Mouse (Mus musculus): Measurements from ENCODE around the gene Pde4c. TPM values are rescaled to one million over a fixed set of nuclear protein-coding genes. Genes with fewer than 3 reads are reported as not detected.

Gene Pde4c
- total and polyA plus RNA-seq, 2 experiments: 10.6 to 28.0 TPM

GRCm38 (mm10) chr8:70684291-70684690, 39.2 kb upstream of the Pde4c start:
- H3K27me3 ChIP-seq (ENCODE audit: control insufficient read depth, insufficient read depth, low read length): no peaks in the 10 kb centered on the region
- no peak overlapping the region for H3K4me3 ChIP-seq (ENCODE audit: insufficient read depth, low read depth, low read length)
- no peaks in the 10 kb centered on the region for H3K36me3 ChIP-seq (ENCODE audit: control insufficient read depth, insufficient read depth, low read length)
- TF ChIP-seq CTCF (IDR thresholded peaks at IDR 0.05; ENCODE audit: low read depth, low read length) (no peak), POLR2A (IDR thresholded peaks at IDR 0.05; ENCODE audit: extremely low read depth, insufficient read depth, low read length) (no peak)
- DNase-seq (ENCODE audit: extremely low read depth, low read depth, low spot score): no peak
- peaks cover 18% of the 10 kb centered on the region for H3K4me1 ChIP-seq (ENCODE audit: control insufficient read depth, insufficient read depth, low read length)
- no peaks in the 10 kb centered on the region for H3K79me2 ChIP-seq (ENCODE audit: control insufficient read depth, insufficient read depth, low read length)
- H3K27ac ChIP-seq (replicated peaks; ENCODE audit: insufficient read depth, low read depth, low read length): no peak overlapping the region
- 55% methylated on average over 7 of the region's 7 CpGs for WGBS
- H3K9ac ChIP-seq (ENCODE audit: low read depth, low read length): no peak overlapping the region

GRCm38 (mm10) chr8:70687576-70687975, 35.9 kb upstream of the Pde4c start:
- 13% methylated on average over 8 of the region's 8 CpGs for WGBS
- Histone ChIP-seq H3K79me2 (ENCODE audit: control insufficient read depth, insufficient read depth, low read length) (no peaks in the 10 kb centered on the region), H3K4me3 (ENCODE audit: insufficient read depth, low read depth, low read length) (no peak overlapping the region), H3K9ac (ENCODE audit: low read depth, low read length) (0 out of 2 replicates have a peak overlapping the region, but pooled peaks have one; percentile 1), H3K36me3 (ENCODE audit: control insufficient read depth, insufficient read depth, low read length) (no peaks in the 10 kb centered on the region), H3K4me1 (ENCODE audit: control insufficient read depth, insufficient read depth, low read length) (peaks cover 14% of the 10 kb centered on the region), H3K27ac (replicated peaks; ENCODE audit: insufficient read depth, low read depth, low read length) (peak overlapping the region; percentile 30), H3K27me3 (ENCODE audit: control insufficient read depth, insufficient read depth, low read length) (no peaks in the 10 kb centered on the region)
- TF ChIP-seq POLR2A (IDR thresholded peaks at IDR 0.05; ENCODE audit: extremely low read depth, insufficient read depth, low read length): no peak
- TF ChIP-seq CTCF (IDR thresholded peaks at IDR 0.05; ENCODE audit: low read depth, low read length): no peak
- peak; percentile 94 for DNase-seq (ENCODE audit: extremely low read depth, low read depth, low spot score)

GRCm38 (mm10) chr8:70688136-70688535, 35.4 kb upstream of the Pde4c start:
- DNase-seq (ENCODE audit: extremely low read depth, low read depth, low spot score): no peak
- H3K4me3 ChIP-seq (ENCODE audit: insufficient read depth, low read depth, low read length): no peak overlapping the region
- H3K9ac ChIP-seq (ENCODE audit: low read depth, low read length): no peak overlapping the region
- no peak for TF ChIP-seq POLR2A (IDR thresholded peaks at IDR 0.05; ENCODE audit: extremely low read depth, insufficient read depth, low read length)
- no peak for TF ChIP-seq CTCF (IDR thresholded peaks at IDR 0.05; ENCODE audit: low read depth, low read length)
- peaks cover 14% of the 10 kb centered on the region for H3K4me1 ChIP-seq (ENCODE audit: control insufficient read depth, insufficient read depth, low read length)
- H3K27me3 ChIP-seq (ENCODE audit: control insufficient read depth, insufficient read depth, low read length): no peaks in the 10 kb centered on the region
- H3K27ac ChIP-seq (replicated peaks; ENCODE audit: insufficient read depth, low read depth, low read length): no peak overlapping the region
- no peaks in the 10 kb centered on the region for H3K79me2 ChIP-seq (ENCODE audit: control insufficient read depth, insufficient read depth, low read length)
- WGBS: 95% methylated on average over 3 of the region's 3 CpGs
- no peaks in the 10 kb centered on the region for H3K36me3 ChIP-seq (ENCODE audit: control insufficient read depth, insufficient read depth, low read length)

- DNase-seq (ENCODE audit: extremely low read depth, low read depth, low spot score): no peak
- H3K9ac ChIP-seq (ENCODE audit: low read depth, low read length): no peak overlapping the region
- H3K79me2 ChIP-seq (ENCODE audit: control insufficient read depth, insufficient read depth, low read length): no peaks in the 10 kb centered on the region
- no peaks in the 10 kb centered on the region for H3K36me3 ChIP-seq (ENCODE audit: control insufficient read depth, insufficient read depth, low read length)
- no peak overlapping the region for H3K27ac ChIP-seq (replicated peaks; ENCODE audit: insufficient read depth, low read depth, low read length)
- H3K27me3 ChIP-seq (ENCODE audit: control insufficient read depth, insufficient read depth, low read length): no peaks in the 10 kb centered on the region
- 78% methylated on average over 5 of the region's 5 CpGs for WGBS
- H3K4me3 ChIP-seq (ENCODE audit: insufficient read depth, low read depth, low read length): no peak overlapping the region
- peaks cover 14% of the 10 kb centered on the region for H3K4me1 ChIP-seq (ENCODE audit: control insufficient read depth, insufficient read depth, low read length)
- TF ChIP-seq POLR2A (IDR thresholded peaks at IDR 0.05; ENCODE audit: extremely low read depth, insufficient read depth, low read length) (no peak), CTCF (IDR thresholded peaks at IDR 0.05; ENCODE audit: low read depth, low read length) (no peak)
Measured at GRCm38 (mm10) chr8:70689892-70690390, 33.6 kb upstream of the Pde4c start.

- 95% methylated on average over 4 of the region's 4 CpGs for whole genome bisulfite sequencing
- Histone ChIP-seq H3K4me1 (ENCODE audit: control insufficient read depth, insufficient read depth, low read length) (peaks cover 14% of the 10 kb centered on the region), H3K4me3 (ENCODE audit: insufficient read depth, low read depth, low read length) (no peak overlapping the region), H3K27me3 (ENCODE audit: control insufficient read depth, insufficient read depth, low read length) (no peaks in the 10 kb centered on the region), H3K9ac (ENCODE audit: low read depth, low read length) (no peak overlapping the region), H3K79me2 (ENCODE audit: control insufficient read depth, insufficient read depth, low read length) (no peaks in the 10 kb centered on the region), H3K27ac (replicated peaks; ENCODE audit: insufficient read depth, low read depth, low read length) (no peak overlapping the region), H3K36me3 (ENCODE audit: control insufficient read depth, insufficient read depth, low read length) (no peaks in the 10 kb centered on the region)
- no peak for TF ChIP-seq POLR2A (IDR thresholded peaks at IDR 0.05; ENCODE audit: extremely low read depth, insufficient read depth, low read length)
- no peak for TF ChIP-seq CTCF (IDR thresholded peaks at IDR 0.05; ENCODE audit: low read depth, low read length)
- DNase-seq (ENCODE audit: extremely low read depth, low read depth, low spot score): no peak
Measured at GRCm38 (mm10) chr8:70691230-70691629, 32.3 kb upstream of the Pde4c start.

GRCm38 (mm10) chr8:70691727-70692231, 31.7 kb upstream of the Pde4c start:
- Histone ChIP-seq H3K9ac (ENCODE audit: low read depth, low read length) (peak overlapping the region; percentile 32; the same call in 1 of the 2 replicates), H3K79me2 (ENCODE audit: control insufficient read depth, insufficient read depth, low read length) (no peaks in the 10 kb centered on the region), H3K36me3 (ENCODE audit: control insufficient read depth, insufficient read depth, low read length) (no peaks in the 10 kb centered on the region), H3K27me3 (ENCODE audit: control insufficient read depth, insufficient read depth, low read length) (no peaks in the 10 kb centered on the region), H3K27ac (replicated peaks; ENCODE audit: insufficient read depth, low read depth, low read length) (no peak overlapping the region), H3K4me3 (ENCODE audit: insufficient read depth, low read depth, low read length) (peak overlapping the region; percentile 10; the same call in 1 of the 2 replicates), H3K4me1 (ENCODE audit: control insufficient read depth, insufficient read depth, low read length) (peaks cover 15% of the 10 kb centered on the region)
- peak; percentile 61 for DNase-seq (ENCODE audit: extremely low read depth, low read depth, low spot score)
- TF ChIP-seq POLR2A (IDR thresholded peaks at IDR 0.05; ENCODE audit: extremely low read depth, insufficient read depth, low read length) (no peak), CTCF (IDR thresholded peaks at IDR 0.05; ENCODE audit: low read depth, low read length) (no peak)
- 12% methylated on average over 20 of the region's 20 CpGs for WGBS
